Mouse (Mus musculus): ENCODE results near the gene Ppp4r2.

- TF ChIP-seq CTCF (IDR thresholded peaks at IDR 0.05; ENCODE audit: low read depth, low read length) (no peak), TAL1 (conservative IDR thresholded peaks at IDR 0.05; ENCODE audit: low read depth, low read length) (no peak), GATA1 (IDR thresholded peaks at IDR 0.05; ENCODE audit: borderline replicate concordance, low read length) (no peak), GATA2 (IDR thresholded peaks at IDR 0.05; ENCODE audit: borderline replicate concordance, low read depth, low read length) (no peak)
Measured at GRCm38 (mm10) chr6:100799766-100800165, 33.7 kb upstream of the Ppp4r2 start.

Data from G1E (cell line).